Mouse (Mus musculus): ENCODE data around the gene 6820408C15Rik. TPM values are rescaled to one million over a fixed set of nuclear protein-coding genes. Genes with fewer than 3 reads are reported as not detected.

6820408C15Rik gene
- 0.36 and 0.50 TPM in 2 replicates for polyA plus RNA-seq (2012; rRNA removed)

DNA sequence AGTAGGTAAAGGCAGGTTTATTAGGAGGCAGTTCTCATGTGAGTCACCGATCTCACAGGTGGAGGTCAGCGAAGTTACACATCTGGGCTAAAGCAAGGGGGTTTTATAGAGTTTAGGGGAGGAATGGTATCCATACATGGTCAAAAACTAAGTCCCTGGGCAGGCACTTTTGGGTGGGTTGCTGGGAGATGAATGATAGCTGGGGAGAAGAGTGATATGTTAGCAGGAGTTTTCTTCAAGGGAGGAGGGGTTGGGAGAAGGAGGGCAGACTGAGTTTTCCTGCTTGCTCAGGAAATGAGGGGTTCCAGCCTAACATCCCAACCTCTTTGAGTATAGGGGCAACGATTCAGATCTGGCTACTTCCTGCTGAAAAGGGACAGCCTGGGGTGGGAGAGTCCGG is at the start of gene 6820408C15Rik:
TSS of gene 6820408C15Rik (plus strand) at position 301 of the 400 bp plus-strand sequence.
- TF ChIP-seq POLR2A (IDR thresholded peaks at IDR 0.05; ENCODE audit: control insufficient read depth, extremely low read depth, insufficient read depth, low read length, poor library complexity) (no peak), CTCF (IDR thresholded peaks at IDR 0.05; ENCODE audit: borderline replicate concordance, control insufficient read depth, extremely low read depth, insufficient read depth, low read length, poor library complexity) (no peak)
- 70% methylated on average over 4 of the region's 4 CpGs for WGBS
- Histone ChIP-seq H3K4me1 (replicated peaks; ENCODE audit: control insufficient read depth, insufficient read depth, low read length) (peaks cover 8% of the 10 kb centered on the region; the same call in 1 of the 2 replicates), H3K36me3 (ENCODE audit: control insufficient read depth, insufficient read depth, low read length) (no peaks in the 10 kb centered on the region), H3K27ac (ENCODE audit: control insufficient read depth, insufficient read depth, low read length) (no peak within 1 kb of the TSS), H3K27me3 (ENCODE audit: control insufficient read depth, insufficient read depth, low read length) (peaks cover 7% of the 10 kb centered on the region), H3K4me3 (ENCODE audit: control insufficient read depth, insufficient read depth, low read length) (peak within 1 kb of the TSS; percentile 66)
- no peak for DNase-seq

GRCm38 (mm10) chr2:152367917-152368316 is 47.5 kb upstream of the 6820408C15Rik start:
- DNase-seq, result no peak
- H3K4me1 ChIP-seq (replicated peaks; ENCODE audit: control insufficient read depth, insufficient read depth, low read length), result peaks cover 4% of the 10 kb centered on the region
- WGBS, result 93% methylated on average over 5 of the region's 5 CpGs

GRCm38 (mm10) chr2:152368532-152369140 is 46.8 kb upstream of the 6820408C15Rik start:
- no peaks in the 10 kb centered on the region for H3K36me3 ChIP-seq (ENCODE audit: control insufficient read depth, insufficient read depth, low read length)
- H3K27me3 ChIP-seq (ENCODE audit: control insufficient read depth, insufficient read depth, low read length), result no peaks in the 10 kb centered on the region; the same call in 1 of the 2 replicates
- no peak overlapping the region for H3K4me3 ChIP-seq (ENCODE audit: control insufficient read depth, insufficient read depth, low read length)
- TF ChIP-seq POLR2A (IDR thresholded peaks at IDR 0.05; ENCODE audit: control insufficient read depth, extremely low read depth, insufficient read depth, low read length, poor library complexity), result no peak
- TF ChIP-seq CTCF (IDR thresholded peaks at IDR 0.05; ENCODE audit: borderline replicate concordance, control insufficient read depth, extremely low read depth, insufficient read depth, low read length, poor library complexity), result peak; percentile 83; the same call in 1 of the 2 replicates
- no peak overlapping the region for H3K27ac ChIP-seq (ENCODE audit: control insufficient read depth, insufficient read depth, low read length)
- DNase-seq, result peak; percentile 67
- peaks cover 4% of the 10 kb centered on the region for H3K4me1 ChIP-seq (replicated peaks; ENCODE audit: control insufficient read depth, insufficient read depth, low read length)
- WGBS, result 38% methylated on average over 14 of the region's 14 CpGs

More at GRCm38 (mm10) chr2:152367917-152368316, 47.5 kb upstream of the 6820408C15Rik start:
- TF ChIP-seq POLR2A (IDR thresholded peaks at IDR 0.05; ENCODE audit: control insufficient read depth, extremely low read depth, insufficient read depth, low read length, poor library complexity) (no peak), CTCF (IDR thresholded peaks at IDR 0.05; ENCODE audit: borderline replicate concordance, control insufficient read depth, extremely low read depth, insufficient read depth, low read length, poor library complexity) (no peak)
- Histone ChIP-seq H3K4me3 (ENCODE audit: control insufficient read depth, insufficient read depth, low read length) (no peak overlapping the region), H3K36me3 (ENCODE audit: control insufficient read depth, insufficient read depth, low read length) (no peaks in the 10 kb centered on the region), H3K27me3 (ENCODE audit: control insufficient read depth, insufficient read depth, low read length) (no peaks in the 10 kb centered on the region; the same call in 1 of the 2 replicates), H3K27ac (ENCODE audit: control insufficient read depth, insufficient read depth, low read length) (no peak overlapping the region)

DNA sequence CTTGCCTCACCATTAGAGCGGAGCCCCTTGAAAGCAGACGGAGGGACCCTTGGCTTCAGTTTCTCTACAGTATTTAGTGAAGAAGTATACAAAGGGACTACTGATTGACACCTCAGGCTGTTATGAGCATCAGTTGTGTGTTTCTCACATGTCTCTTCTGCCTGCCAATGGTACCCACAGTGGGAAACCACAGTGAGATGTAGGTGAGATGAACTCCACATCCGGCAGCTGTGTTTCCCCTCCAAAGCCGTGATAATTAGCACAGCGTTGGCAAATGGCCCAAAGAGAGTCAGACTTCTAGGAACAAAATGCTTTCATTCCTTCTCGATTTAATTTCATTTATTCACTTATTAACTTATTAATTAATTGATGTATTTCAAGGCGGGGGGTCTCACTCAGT is 43.3 kb upstream of the 6820408C15Rik start:
- peak; percentile 62 for DNase-seq
- TF ChIP-seq CTCF (IDR thresholded peaks at IDR 0.05; ENCODE audit: borderline replicate concordance, control insufficient read depth, extremely low read depth, insufficient read depth, low read length, poor library complexity) (no peak), POLR2A (IDR thresholded peaks at IDR 0.05; ENCODE audit: control insufficient read depth, extremely low read depth, insufficient read depth, low read length, poor library complexity) (no peak)
- H3K4me1 ChIP-seq (replicated peaks; ENCODE audit: control insufficient read depth, insufficient read depth, low read length), result peaks cover 4% of the 10 kb centered on the region
- H3K4me3 ChIP-seq (ENCODE audit: control insufficient read depth, insufficient read depth, low read length), result no peak overlapping the region
- no peaks in the 10 kb centered on the region for H3K36me3 ChIP-seq (ENCODE audit: control insufficient read depth, insufficient read depth, low read length)
- no peak overlapping the region for H3K27ac ChIP-seq (ENCODE audit: control insufficient read depth, insufficient read depth, low read length)
- H3K27me3 ChIP-seq (ENCODE audit: control insufficient read depth, insufficient read depth, low read length), result no peaks in the 10 kb centered on the region; the same call in 1 of the 2 replicates
- WGBS, result 14% methylated on average over 7 of the region's 7 CpGs

DNA sequence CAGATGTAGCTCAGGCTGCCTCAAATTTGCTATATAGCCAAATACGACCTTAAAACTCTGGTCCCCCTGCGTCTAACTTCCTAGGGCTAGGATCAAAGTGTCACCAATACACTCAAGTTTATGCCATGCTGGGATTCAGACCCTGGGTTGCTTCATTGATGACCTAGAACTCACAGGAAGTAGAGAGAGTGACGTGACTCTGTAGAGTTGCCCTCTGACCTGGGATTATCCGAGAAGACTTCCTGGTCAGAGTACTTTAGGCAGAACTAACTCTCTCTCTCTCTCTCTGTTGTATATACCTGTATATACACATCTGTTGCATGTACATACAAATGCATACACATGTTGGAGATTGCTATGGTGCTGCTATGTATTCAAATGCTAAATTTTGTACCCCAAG is 42.7 kb upstream of the 6820408C15Rik start:
- no peaks in the 10 kb centered on the region for H3K36me3 ChIP-seq (ENCODE audit: control insufficient read depth, insufficient read depth, low read length)
- H3K27ac ChIP-seq (ENCODE audit: control insufficient read depth, insufficient read depth, low read length), result no peak overlapping the region
- H3K4me1 ChIP-seq (replicated peaks; ENCODE audit: control insufficient read depth, insufficient read depth, low read length), result peaks cover 4% of the 10 kb centered on the region
- no peak for DNase-seq
- TF ChIP-seq POLR2A (IDR thresholded peaks at IDR 0.05; ENCODE audit: control insufficient read depth, extremely low read depth, insufficient read depth, low read length, poor library complexity), result no peak
- no peak for TF ChIP-seq CTCF (IDR thresholded peaks at IDR 0.05; ENCODE audit: borderline replicate concordance, control insufficient read depth, extremely low read depth, insufficient read depth, low read length, poor library complexity)
- H3K27me3 ChIP-seq (ENCODE audit: control insufficient read depth, insufficient read depth, low read length), result no peaks in the 10 kb centered on the region; the same call in 1 of the 2 replicates
- 64% methylated on average over 4 of the region's 4 CpGs for WGBS
- no peak overlapping the region for H3K4me3 ChIP-seq (ENCODE audit: control insufficient read depth, insufficient read depth, low read length)

DNA sequence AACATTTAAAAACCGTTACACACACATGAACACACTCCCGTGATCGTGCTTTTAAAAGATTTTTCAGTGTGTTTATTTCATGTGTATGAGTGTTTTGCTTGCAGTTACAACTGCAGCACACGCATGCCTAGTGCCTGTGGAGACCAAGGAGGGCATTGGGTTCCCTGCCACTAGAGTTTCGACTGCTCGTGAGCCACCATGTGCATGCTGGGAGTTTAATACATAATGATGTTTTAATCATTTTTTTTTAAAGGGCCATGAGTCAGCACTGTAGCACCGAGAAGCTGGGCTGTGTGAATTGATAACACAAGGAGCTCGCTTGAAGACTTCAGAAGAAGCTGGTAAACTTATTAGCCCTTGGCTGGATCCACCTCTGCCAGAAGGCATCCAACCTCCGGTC is 41.8 kb upstream of the 6820408C15Rik start:
- TF ChIP-seq CTCF (IDR thresholded peaks at IDR 0.05; ENCODE audit: borderline replicate concordance, control insufficient read depth, extremely low read depth, insufficient read depth, low read length, poor library complexity) (no peak), POLR2A (IDR thresholded peaks at IDR 0.05; ENCODE audit: control insufficient read depth, extremely low read depth, insufficient read depth, low read length, poor library complexity) (no peak)
- Histone ChIP-seq H3K27me3 (ENCODE audit: control insufficient read depth, insufficient read depth, low read length) (no peaks in the 10 kb centered on the region; the same call in 1 of the 2 replicates), H3K36me3 (ENCODE audit: control insufficient read depth, insufficient read depth, low read length) (no peaks in the 10 kb centered on the region), H3K27ac (ENCODE audit: control insufficient read depth, insufficient read depth, low read length) (no peak overlapping the region), H3K4me1 (replicated peaks; ENCODE audit: control insufficient read depth, insufficient read depth, low read length) (peaks cover 4% of the 10 kb centered on the region), H3K4me3 (ENCODE audit: control insufficient read depth, insufficient read depth, low read length) (no peak overlapping the region)
- WGBS, result 74% methylated on average over 9 of the region's 9 CpGs
- DNase-seq, result no peak

Measured in thymus, adult 2 months (tissue).